Mouse (Mus musculus) kidney, adult 2 months (tissue): Measurements from ENCODE around the gene Zfp740.

Experiments
- CTCF ChIP-seq: fragments of 200-500 bp; conservative IDR thresholded peaks from 2 replicates; pipeline ENCODE4 v1.5.1; 2011; ENCODE audit warnings: low read depth, mild to moderate bottlenecking, control low read depth, low read length, moderate library complexity, mixed read lengths; ENCODE audit not compliant: insufficient read depth, insufficient read length
- POLR2A ChIP-seq: fragments of 200-500 bp; IDR thresholded peaks from one replicate; pipeline ENCODE4 v1.6.1; 2011; ENCODE audit warnings: low read depth, low read length, control low read depth

- TF ChIP-seq CTCF = no peak
- TF ChIP-seq POLR2A = no peak
These were observed 13.6 kb downstream of the Zfp740 start for GRCm38 (mm10) chr15:102216459-102217228.
